Mouse (Mus musculus) CH12.LX (cell line): ENCODE results near the gene Fads3. TPM values are rescaled to one million over a fixed set of nuclear protein-coding genes. Genes with fewer than 3 reads are reported as not detected.

Experiments used
- DNase-seq: peaks from one replicate; pipeline ENCODE4 v3.0.0-alpha.2; 2013; ENCODE audit errors: extremely low read depth
- H3K27ac ChIP-seq: 2 replicates; pipeline ENCODE4 v1.5.1; 2012; ENCODE audit warnings: low read depth, mild to moderate bottlenecking, control low read depth, moderate library complexity; ENCODE audit not compliant: insufficient read depth
- H3K27me3 ChIP-seq: replicated peaks from 2 replicates; pipeline ENCODE3; 2012; ENCODE audit warnings: inconsistent platforms
- H3K36me3 ChIP-seq, 2 experiments: replicated peaks in 1 of 2; 2 replicates each; pipeline versions ENCODE3 to v1.6.1; 2012; ENCODE audit warnings: inconsistent platforms in 1 of 2, low read length in 1 of 2, mild to moderate bottlenecking in 1 of 2, mixed read lengths in 1 of 2, moderate library complexity in 1 of 2; ENCODE audit not compliant: control insufficient read depth in 1 of 2, insufficient read depth in 1 of 2
- H3K4me1 ChIP-seq, 2 experiments: 2 replicates each; pipeline ENCODE4 v1.6.1; 2012; ENCODE audit warnings: inconsistent platforms in 1 of 2, moderate library complexity in 1 of 2; ENCODE audit not compliant: insufficient read depth in 2 of 2, control insufficient read depth in 1 of 2
- H3K4me2 ChIP-seq: 2 replicates; pipeline ENCODE4 v1.6.1; 2012; ENCODE audit warnings: low read depth, mild to moderate bottlenecking, control low read depth; ENCODE audit not compliant: poor library complexity, insufficient read depth, severe bottlenecking
- H3K4me3 ChIP-seq, 3 experiments: fragments of 150-350 bp in 1 of 3; sonication (generic) in 1 of 3; replicated peaks in 1 of 3; 2 replicates each; pipeline versions ENCODE3 to v1.5.1; 2011 to 2012; ENCODE audit warnings: low read depth in 2 of 3, low read length in 2 of 3, mild to moderate bottlenecking in 2 of 3, moderate library complexity in 2 of 3, control low read depth in 1 of 3, improper control_type of control experiment in 1 of 3, inconsistent platforms in 1 of 3, mixed read lengths in 1 of 3; ENCODE audit not compliant: poor library complexity in 1 of 3
- H3K79me2 ChIP-seq: replicated peaks from 2 replicates; pipeline ENCODE4 v1.6.1; 2012; ENCODE audit warnings: mild to moderate bottlenecking, moderate library complexity; ENCODE audit not compliant: control insufficient read depth, poor library complexity, insufficient read depth, severe bottlenecking; ENCODE audit errors: extremely low read depth
- H3K9ac ChIP-seq: 2 replicates; pipeline ENCODE4 v1.6.1; 2012; ENCODE audit warnings: low read depth, mild to moderate bottlenecking, control low read depth, moderate library complexity; ENCODE audit not compliant: insufficient read depth
- H3K9me3 ChIP-seq: replicated peaks from 2 replicates; pipeline ENCODE3; 2012; ENCODE audit warnings: low read length, inconsistent platforms, mixed read lengths
- BHLHE40 ChIP-seq: IDR thresholded peaks from 2 replicates; pipeline ENCODE4 v1.6.1; 2011; ENCODE audit warnings: mild to moderate bottlenecking, low read depth, low read length, improper control_type of control experiment
- CHD2 ChIP-seq: IDR thresholded peaks from 2 replicates; pipeline ENCODE4 v1.6.1; 2011; ENCODE audit warnings: low read length, improper control_type of control experiment
- CTCF ChIP-seq, 2 experiments: IDR thresholded peaks in 1 of 2; conservative IDR thresholded peaks in 1 of 2; 2 replicates each; pipeline ENCODE4 v1.5.1; 2011 to 2012; ENCODE audit warnings: low read depth in 2 of 2, low read length in 2 of 2, improper control_type of control experiment in 1 of 2, inconsistent platforms in 1 of 2, mild to moderate bottlenecking in 1 of 2, moderate library complexity in 1 of 2
- ELF1 ChIP-seq: IDR thresholded peaks from 2 replicates; pipeline ENCODE4 v1.6.1; 2014; ENCODE audit warnings: low read depth, mild to moderate bottlenecking, inconsistent platforms, low read length, improper control_type of control experiment
- EP300 ChIP-seq: IDR thresholded peaks from 2 replicates; pipeline ENCODE4 v1.6.1; 2011; ENCODE audit warnings: low read length, improper control_type of control experiment
- HCFC1 ChIP-seq: IDR thresholded peaks from 2 replicates; pipeline ENCODE4 v1.6.1; 2012; ENCODE audit warnings: low read depth, mild to moderate bottlenecking, inconsistent platforms, low read length, improper control_type of control experiment
- IRF4 ChIP-seq: IDR thresholded peaks from 2 replicates; pipeline ENCODE4 v1.6.1; 2014; ENCODE audit warnings: low read depth, mild to moderate bottlenecking, inconsistent platforms, low read length, improper control_type of control experiment
- JUN ChIP-seq: IDR thresholded peaks from 2 replicates; pipeline ENCODE4 v1.6.1; 2011; ENCODE audit warnings: low read depth, mild to moderate bottlenecking, low read length, improper control_type of control experiment, moderate library complexity; ENCODE audit not compliant: insufficient read depth
- JUND ChIP-seq: conservative IDR thresholded peaks from 2 replicates; pipeline ENCODE4 v1.6.1; 2011; ENCODE audit warnings: low read depth, low read length, improper control_type of control experiment
- KAT2A ChIP-seq: IDR thresholded peaks from 2 replicates; pipeline ENCODE4 v1.6.1; 2012; ENCODE audit warnings: low read length, improper control_type of control experiment, inconsistent platforms; ENCODE audit not compliant: insufficient replicate concordance
- MAZ ChIP-seq: IDR thresholded peaks from 2 replicates; pipeline ENCODE4 v1.6.1; 2012; ENCODE audit warnings: low read depth, mild to moderate bottlenecking, inconsistent platforms, low read length, improper control_type of control experiment, moderate library complexity
- MEF2A ChIP-seq: IDR thresholded peaks from 2 replicates; pipeline ENCODE4 v1.6.1; 2014; ENCODE audit warnings: low read depth, mild to moderate bottlenecking, inconsistent platforms, low read length, improper control_type of control experiment, borderline replicate concordance
- MXI1 ChIP-seq: IDR thresholded peaks from 2 replicates; pipeline ENCODE4 v1.6.1; 2011; ENCODE audit warnings: mild to moderate bottlenecking, low read depth, low read length, improper control_type of control experiment
- NELFE ChIP-seq: IDR thresholded peaks from 2 replicates; pipeline ENCODE4 v1.6.1; 2011; ENCODE audit warnings: low read depth, low read length, improper control_type of control experiment
- NRF1 ChIP-seq: IDR thresholded peaks from 2 replicates; pipeline ENCODE4 v1.6.1; 2014; ENCODE audit warnings: low read depth, mild to moderate bottlenecking, inconsistent platforms, low read length, improper control_type of control experiment, moderate library complexity
- PAX5 ChIP-seq: IDR thresholded peaks from 2 replicates; pipeline ENCODE4 v1.6.1; 2012; ENCODE audit warnings: low read length, inconsistent platforms, mixed read lengths
- RAD21 ChIP-seq: IDR thresholded peaks from 2 replicates; pipeline ENCODE4 v1.6.1; 2011; ENCODE audit warnings: low read depth, mild to moderate bottlenecking, low read length, improper control_type of control experiment, moderate library complexity
- RCOR1 ChIP-seq: conservative IDR thresholded peaks from 2 replicates; pipeline ENCODE4 v1.6.1; 2012; ENCODE audit warnings: low read depth, mild to moderate bottlenecking, inconsistent platforms, low read length, improper control_type of control experiment
- SIN3A ChIP-seq: IDR thresholded peaks from 2 replicates; pipeline ENCODE4 v1.6.1; 2012; ENCODE audit warnings: low read length, improper control_type of control experiment, inconsistent platforms
- SMC3 ChIP-seq: IDR thresholded peaks from 2 replicates; pipeline ENCODE4 v1.6.1; 2011; ENCODE audit warnings: low read depth, low read length, improper control_type of control experiment
- TCF12 ChIP-seq: IDR thresholded peaks from 2 replicates; pipeline ENCODE4 v1.6.1; 2014; ENCODE audit warnings: low read depth, mild to moderate bottlenecking, inconsistent platforms, low read length, improper control_type of control experiment
- USF2 ChIP-seq: conservative IDR thresholded peaks from 2 replicates; pipeline ENCODE4 v1.6.1; 2011; ENCODE audit warnings: low read depth, low read length, improper control_type of control experiment
- ZC3H11A ChIP-seq: IDR thresholded peaks from 2 replicates; pipeline ENCODE4 v1.6.1; 2012; ENCODE audit warnings: low read depth, mild to moderate bottlenecking, inconsistent platforms, low read length, improper control_type of control experiment
- ZKSCAN1 ChIP-seq: IDR thresholded peaks from 2 replicates; pipeline ENCODE4 v1.6.1; 2012; ENCODE audit warnings: low read depth, inconsistent platforms, low read length, improper control_type of control experiment, borderline replicate concordance
- ZMIZ1 ChIP-seq: IDR thresholded peaks from 2 replicates; pipeline ENCODE4 v1.6.1; 2012; ENCODE audit warnings: low read depth, mild to moderate bottlenecking, inconsistent platforms, low read length, improper control_type of control experiment
- dilution Hi-C: fragments of 300-500 bp; cut with MboI; formaldehyde crosslinking; loops from 2 replicates; pipeline ENCODE4 v1.14.3; 2020; ENCODE audit warnings: low sequenced_read_pairs; ENCODE audit not compliant: extremely low pct_unique_long_range_greater_than_20kb, extremely low pct_ligation_motif_present
- in situ Hi-C: fragments of 300-500 bp; cut with MboI; formaldehyde crosslinking; loops from 3 replicates; pipeline ENCODE4 v1.14.3; 2019; ENCODE audit warnings: low sequenced_read_pairs, low pct_ligation_motif_present, low pct_unique_long_range_greater_than_20kb, mixed read lengths
- polyA plus RNA-seq: library from polyadenylated mRNA; unstranded; fragments of >175 nt; gene quantifications from 2 replicates; pipeline ENCODE4 v1.2.1, GENCODE M21; 2012; ENCODE audit warnings: low read depth; ENCODE audit not compliant: insufficient read length
- total RNA-seq, 2 experiments: library from RNA; depleted of rRNA; stranded (reverse); fragments of 300-350 nt in 1 of 2; fragments of >200 nt in 1 of 2; gene quantifications; 2 replicates each; pipeline ENCODE4 v1.2.3; 2012 to 2014

Gene Fads3
- total and polyA plus RNA-seq, 3 experiments, result 0.29 to 1.1 TPM; not detected in 1

GRCm38 (mm10) chr19:10039615-10040014, 1.8 kb upstream of the Fads3 start:
- TF ChIP-seq ZMIZ1 (no peak), KAT2A (no peak), USF2 (no peak), HCFC1 (no peak), ZC3H11A (no peak), PAX5 (no peak), RCOR1 (no peak), JUND (no peak), CTCF (conservative IDR thresholded peaks at IDR 0.05 in 1 of 2, IDR thresholded peaks at IDR 0.05 in 1 of 2; ENCODE audit: low read depth in 2 of 2, low read length in 2 of 2) (peak in 1 of 2 experiments; percentile 55; a peak in 2 of 4 replicates), CHD2 (no peak), MAZ (no peak), MEF2A (no peak), NRF1 (no peak), RAD21 (peak; percentile 56), TCF12 (no peak), BHLHE40 (no peak), MXI1 (no peak), JUN (no peak), ELF1 (no peak), IRF4 (no peak), EP300 (no peak), SMC3 (peak; percentile 43), SIN3A (no peak)
- TF ChIP-seq, all 38 proteins: peak for 3
- Histone ChIP-seq H3K4me1 (no peaks in the 10 kb centered on the region; a peak in 1 of 4 replicates), H3K9ac (no peak overlapping the region), H3K27ac (no peak overlapping the region), H3K27me3 (peaks cover 19% of the 10 kb centered on the region), H3K36me3 (no peaks in the 10 kb centered on the region), H3K4me2 (no peak overlapping the region), H3K9me3 (peaks cover 4% of the 10 kb centered on the region), H3K4me3 (no peak overlapping the region), H3K79me2 (no peaks in the 10 kb centered on the region)
- in situ Hi-C loops (loop anchor here (5.0 to 10.0 kb wide), 2 partner anchors 127 to 165 kb away; partner anchors contain the start of genes Fen1 and Tmem258), dilution Hi-C loops (no loop called here)
- DNase-seq, result no peak

DNA sequence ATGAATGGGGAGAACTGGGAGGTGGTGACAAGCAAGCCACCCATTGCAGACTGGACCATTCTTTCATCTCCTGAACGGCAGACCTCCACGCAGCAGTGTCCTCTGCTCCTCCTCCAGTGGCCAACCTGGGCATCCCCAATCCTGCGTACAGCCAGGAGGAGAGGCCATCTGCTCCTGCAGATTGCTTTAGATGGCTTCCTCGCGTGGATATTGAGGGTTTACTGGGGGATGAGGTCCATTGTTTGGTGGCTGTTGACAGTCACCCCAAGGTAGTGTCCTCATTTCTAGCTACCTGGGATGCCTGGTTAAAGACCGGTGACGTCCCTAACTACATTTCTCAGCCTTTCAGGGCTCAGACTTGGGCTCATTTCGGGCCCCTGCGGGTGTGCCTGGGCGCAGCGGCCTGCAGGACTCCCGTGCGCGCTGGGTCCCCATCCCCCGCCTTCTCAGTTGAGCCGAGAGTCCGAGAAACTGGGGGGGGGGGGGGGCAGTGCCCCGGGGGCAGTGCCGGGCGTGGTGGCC, 442 bp upstream of the Fads3 start:
- in situ Hi-C loops (no loop called here), dilution Hi-C loops (no loop called here)
- H3K27ac ChIP-seq, result no peak overlapping the region
- H3K79me2 ChIP-seq, result no peaks in the 10 kb centered on the region
- no peak for DNase-seq
- no peak overlapping the region for H3K9ac ChIP-seq
- no peak for TF ChIP-seq NELFE
- no peak for TF ChIP-seq ZKSCAN1
- no peaks in the 10 kb centered on the region; a peak in 1 of 4 replicates for H3K4me1 ChIP-seq
- peak overlapping the region in 1 of 3 experiments; percentile 33 for H3K4me3 ChIP-seq
- H3K4me2 ChIP-seq, result no peak overlapping the region; the same call in 1 of the 2 replicates
- H3K9me3 ChIP-seq, result peaks cover 4% of the 10 kb centered on the region
- peaks cover 15% of the 10 kb centered on the region for H3K27me3 ChIP-seq
- no peaks in the 10 kb centered on the region for H3K36me3 ChIP-seq
